Mouse (Mus musculus) testis, adult 2 months (tissue): Measurements from ENCODE around the gene E2f7.

Source experiments
- CTCF ChIP-seq: fragments of 200-500 bp; IDR thresholded peaks from 2 replicates; pipeline ENCODE4 v1.5.1; 2012; ENCODE audit warnings: low read depth, mild to moderate bottlenecking, inconsistent platforms, low read length, moderate library complexity; ENCODE audit not compliant: control insufficient read depth, insufficient read depth, insufficient replicate concordance
- POLR2A ChIP-seq: fragments of 200-500 bp; IDR thresholded peaks from 2 replicates; pipeline ENCODE4 v1.6.1; 2012; ENCODE audit warnings: low read depth, mild to moderate bottlenecking, inconsistent platforms, low read length, moderate library complexity; ENCODE audit not compliant: control insufficient read depth

GRCm38 (mm10) chr10:110705672-110706071, 39.6 kb upstream of the E2f7 start:
- TF ChIP-seq POLR2A (no peak), CTCF (peak; percentile 94)
